Mouse (Mus musculus) neural tube, embryonic 14.5 days (tissue): ENCODE results near the gene Rpap2. TPM values are rescaled to one million over a fixed set of nuclear protein-coding genes. Genes with fewer than 3 reads are reported as not detected.

Experiments used
- ATAC-seq: fragments of 200-750 bp; cut with Nextera tagmentation; 2 replicates; pipeline ENCODE4 v1.8.0; 2017; ENCODE audit warnings: low read depth, mild to moderate bottlenecking, moderate TSS enrichment, moderate library complexity
- H3K27ac ChIP-seq: fragments of 300-500 bp; sonication (generic); 2 replicates; pipeline ENCODE4 v1.5.1; 2014; ENCODE audit warnings: low read depth, mild to moderate bottlenecking, control low read depth, low read length, moderate library complexity, mixed read lengths
- H3K27me3 ChIP-seq: fragments of 300-500 bp; sonication (generic); 2 replicates; pipeline ENCODE4 v1.6.1; 2014; ENCODE audit warnings: low read length; ENCODE audit not compliant: control insufficient read depth, insufficient read depth
- H3K36me3 ChIP-seq: fragments of 300-500 bp; sonication (generic); 2 replicates; pipeline ENCODE4 v1.6.1; 2014; ENCODE audit warnings: low read length, mixed read lengths; ENCODE audit not compliant: control insufficient read depth, insufficient read depth
- H3K4me1 ChIP-seq: fragments of 300-500 bp; sonication (generic); 2 replicates; pipeline ENCODE4 v1.6.1; 2014; ENCODE audit warnings: low read length; ENCODE audit not compliant: control insufficient read depth, insufficient read depth
- H3K4me2 ChIP-seq: fragments of 300-500 bp; sonication (generic); 2 replicates; pipeline ENCODE4 v1.6.1; 2014; ENCODE audit warnings: mild to moderate bottlenecking, low read depth, low read length, control low read depth
- H3K4me3 ChIP-seq: fragments of 300-500 bp; sonication (generic); 2 replicates; pipeline ENCODE4 v1.5.1; 2014; ENCODE audit warnings: low read depth, low read length, control low read depth, mixed read lengths
- H3K9ac ChIP-seq: fragments of 300-500 bp; sonication (generic); replicated peaks from 2 replicates; pipeline ENCODE4 v1.6.1; 2014; ENCODE audit warnings: low read depth, mild to moderate bottlenecking, control low read depth, low read length, mixed read lengths
- H3K9me3 ChIP-seq: fragments of 300-500 bp; sonication (generic); 2 replicates; pipeline ENCODE4 v1.6.1; 2016; ENCODE audit warnings: low read length; ENCODE audit not compliant: control insufficient read depth
- WGBS: fragments of 180-500 bp; shearing (Covaris S2); extraction: QIAGEN DNeasy Blood & Tissue Kit; methylation state at CpG from one replicate; pipeline ENCODE4 v1.1.7; 2014; 5-methylcytosine and 5-hydroxymethylcytosine counted together
- polyA plus RNA-seq: library from polyadenylated mRNA; unstranded; fragments of >200 nt; fragmentation: Nextera tagmentation; extraction: Ambion mirVana; gene quantifications from 2 replicates; pipeline ENCODE4 v1.2.1, GENCODE M21; 2014

The Rpap2 gene
- polyA plus RNA-seq, 1 experiment from 2014 or later, result 29.2 TPM

- Histone ChIP-seq H3K4me3 (no peak overlapping the region), H3K27me3 (no peaks in the 10 kb centered on the region), H3K36me3 (peaks cover 7% of the 10 kb centered on the region; the same call in 1 of the 2 replicates), H3K9ac (no peak overlapping the region), H3K9me3 (no peaks in the 10 kb centered on the region), H3K27ac (no peak overlapping the region), H3K4me2 (no peak overlapping the region), H3K4me1 (no peaks in the 10 kb centered on the region)
- 95% methylated on average over 3 of the region's 3 CpGs for WGBS
- ATAC-seq, result no peak
Measured at GRCm38 (mm10) chr5:107621327-107621726, 24.2 kb downstream of the Rpap2 start.

GRCm38 (mm10) chr5:107633651-107634050, 36.5 kb downstream of the Rpap2 start:
- no peak for ATAC-seq
- Histone ChIP-seq H3K9ac (no peak overlapping the region), H3K27ac (no peak overlapping the region), H3K4me3 (no peak overlapping the region), H3K4me1 (no peaks in the 10 kb centered on the region), H3K27me3 (no peaks in the 10 kb centered on the region), H3K9me3 (no peaks in the 10 kb centered on the region), H3K36me3 (0 out of 2 replicates have a peak, but pooled peaks cover 4% of the 10 kb centered on the region), H3K4me2 (no peak overlapping the region)
- WGBS, result 94% methylated on average over 4 of the region's 4 CpGs

GRCm38 (mm10) chr5:107637106-107637505, 39.9 kb downstream of the Rpap2 start:
- no peak overlapping the region for H3K4me3 ChIP-seq
- no peaks in the 10 kb centered on the region for H3K27me3 ChIP-seq
- 0 out of 2 replicates have a peak, but pooled peaks cover 4% of the 10 kb centered on the region for H3K36me3 ChIP-seq
- 85% methylated on average over 1 of the region's 1 CpGs for WGBS
- no peaks in the 10 kb centered on the region for H3K4me1 ChIP-seq
- no peak overlapping the region for H3K9ac ChIP-seq
- no peak overlapping the region for H3K4me2 ChIP-seq
- no peaks in the 10 kb centered on the region for H3K9me3 ChIP-seq
- H3K27ac ChIP-seq, result no peak overlapping the region
- no peak for ATAC-seq

GRCm38 (mm10) chr5:107638366-107638765, 41.2 kb downstream of the Rpap2 start:
- 91% methylated on average over 8 of the region's 8 CpGs for WGBS
- ATAC-seq, result no peak
- H3K9me3 ChIP-seq, result no peaks in the 10 kb centered on the region

GRCm38 (mm10) chr5:107644595-107644994, 47.4 kb downstream of the Rpap2 start:
- no peaks in the 10 kb centered on the region for H3K27me3 ChIP-seq
- no peaks in the 10 kb centered on the region for H3K36me3 ChIP-seq
- no peaks in the 10 kb centered on the region for H3K9me3 ChIP-seq
- no peak overlapping the region for H3K9ac ChIP-seq
- WGBS, result 91% methylated on average over 2 of the region's 2 CpGs
- H3K27ac ChIP-seq, result no peak overlapping the region
- H3K4me1 ChIP-seq, result no peaks in the 10 kb centered on the region
- ATAC-seq, result no peak
- no peak overlapping the region for H3K4me3 ChIP-seq
- H3K4me2 ChIP-seq, result no peak overlapping the region

More at GRCm38 (mm10) chr5:107638366-107638765, 41.2 kb downstream of the Rpap2 start:
- Histone ChIP-seq H3K36me3 (0 out of 2 replicates have a peak, but pooled peaks cover 4% of the 10 kb centered on the region), H3K9ac (no peak overlapping the region), H3K27me3 (no peaks in the 10 kb centered on the region), H3K4me1 (no peaks in the 10 kb centered on the region), H3K4me2 (no peak overlapping the region), H3K4me3 (no peak overlapping the region), H3K27ac (no peak overlapping the region)

- Histone ChIP-seq H3K9me3 (no peaks in the 10 kb centered on the region), H3K9ac (no peak overlapping the region)
- 93% methylated on average over 2 of the region's 2 CpGs for WGBS
Measured at GRCm38 (mm10) chr5:107645935-107646334, 48.8 kb downstream of the Rpap2 start.

GRCm38 (mm10) chr5:107647580-107647979, 50.4 kb downstream of the Rpap2 start:
- WGBS, result 62% methylated on average over 4 of the region's 4 CpGs
- no peak overlapping the region for H3K9ac ChIP-seq
- no peak overlapping the region for H3K4me3 ChIP-seq
- H3K4me1 ChIP-seq, result no peaks in the 10 kb centered on the region
- no peaks in the 10 kb centered on the region for H3K9me3 ChIP-seq
- no peaks in the 10 kb centered on the region for H3K36me3 ChIP-seq
- ATAC-seq, result no peak
- H3K27me3 ChIP-seq, result no peaks in the 10 kb centered on the region
- H3K27ac ChIP-seq, result no peak overlapping the region
- no peak overlapping the region for H3K4me2 ChIP-seq

More at GRCm38 (mm10) chr5:107645935-107646334, 48.8 kb downstream of the Rpap2 start:
- Histone ChIP-seq H3K4me1 (no peaks in the 10 kb centered on the region), H3K4me3 (no peak overlapping the region), H3K27me3 (no peaks in the 10 kb centered on the region), H3K4me2 (no peak overlapping the region), H3K36me3 (no peaks in the 10 kb centered on the region), H3K27ac (no peak overlapping the region)
- ATAC-seq, result no peak

- WGBS, result 74% methylated on average over 5 of the region's 5 CpGs
- Histone ChIP-seq H3K27ac (no peak overlapping the region), H3K36me3 (no peaks in the 10 kb centered on the region), H3K9me3 (no peaks in the 10 kb centered on the region), H3K27me3 (no peaks in the 10 kb centered on the region), H3K4me3 (no peak overlapping the region), H3K9ac (no peak overlapping the region), H3K4me1 (no peaks in the 10 kb centered on the region), H3K4me2 (no peak overlapping the region)
- ATAC-seq, result no peak
Measured at GRCm38 (mm10) chr5:107648552-107649125, 51.5 kb downstream of the Rpap2 start.

- Histone ChIP-seq H3K4me3 (no peak overlapping the region), H3K36me3 (no peaks in the 10 kb centered on the region), H3K4me2 (no peak overlapping the region), H3K4me1 (no peaks in the 10 kb centered on the region), H3K9me3 (no peaks in the 10 kb centered on the region), H3K9ac (no peak overlapping the region), H3K27me3 (no peaks in the 10 kb centered on the region), H3K27ac (no peak overlapping the region)
- WGBS, result 90% methylated on average over 2 of the region's 2 CpGs
- ATAC-seq, result no peak
Measured at GRCm38 (mm10) chr5:107649680-107650079, 52.5 kb downstream of the Rpap2 start.
